Mouse (Mus musculus) E14TG2a.4 (cell line): ENCODE results near the gene Ubl3.

Source experiments
- CTCF ChIP-seq: conservative IDR thresholded peaks from 2 replicates; pipeline ENCODE4 v1.5.1; 2014; ENCODE audit warnings: low read length
- NANOG ChIP-seq: IDR thresholded peaks from 2 replicates; pipeline ENCODE4 v1.6.1; 2014; ENCODE audit warnings: borderline replicate concordance, low read length, mixed read lengths
- POU5F1 ChIP-seq: IDR thresholded peaks from 2 replicates; pipeline ENCODE4 v1.6.1; 2014; ENCODE audit warnings: low read length, borderline replicate concordance

- TF ChIP-seq CTCF (0 out of 2 replicates have a peak, but pooled peaks have one; percentile 4), NANOG (no peak), POU5F1 (no peak)
These were observed 56.6 kb downstream of the Ubl3 start for GRCm38 (mm10) chr5:148495991-148496390.
